Mouse (Mus musculus): ENCODE measurements around the gene Nek6.

Nek6 gene

GRCm38 (mm10) chr2:38578602-38579521 lies 67.4 kb downstream of the Nek6 start:
- DNase-seq (ENCODE audit: low spot score in 2 of 2), result no peak

GRCm38 (mm10) chr2:38579528-38579927 lies 68.1 kb downstream of the Nek6 start:
- DNase-seq (ENCODE audit: low spot score in 2 of 2), result no peak

- DNase-seq (ENCODE audit: low spot score in 2 of 2), result no peak
Observed at GRCm38 (mm10) chr2:38583982-38584381, 72.5 kb downstream of the Nek6 start.

- DNase-seq (ENCODE audit: low spot score in 2 of 2), result no peak
Observed at GRCm38 (mm10) chr2:38584514-38585378, 73.3 kb downstream of the Nek6 start.

- no peak for DNase-seq (ENCODE audit: low spot score in 2 of 2)
Observed at GRCm38 (mm10) chr2:38585379-38585736, 73.9 kb downstream of the Nek6 start.

- DNase-seq (ENCODE audit: low spot score in 2 of 2), result no peak
Observed at GRCm38 (mm10) chr2:38586733-38587132, 75.3 kb downstream of the Nek6 start.

GRCm38 (mm10) chr2:38591751-38592459 lies 80.5 kb downstream of the Nek6 start:
- DNase-seq (ENCODE audit: low spot score in 2 of 2), result no peak

- DNase-seq (ENCODE audit: low spot score in 2 of 2), result no peak
Observed at GRCm38 (mm10) chr2:38594874-38595273, 83.4 kb downstream of the Nek6 start.

- no peak for DNase-seq (ENCODE audit: low spot score in 2 of 2)
Observed at GRCm38 (mm10) chr2:38597896-38598295, 86.5 kb downstream of the Nek6 start.

GRCm38 (mm10) chr2:38598395-38598794 lies 87.0 kb downstream of the Nek6 start:
- no peak for DNase-seq (ENCODE audit: low spot score in 2 of 2)

GRCm38 (mm10) chr2:38600842-38601241 lies 89.4 kb downstream of the Nek6 start:
- DNase-seq (ENCODE audit: low spot score in 2 of 2), result no peak

GRCm38 (mm10) chr2:38607716-38608115 lies 96.3 kb downstream of the Nek6 start:
- no peak for DNase-seq (ENCODE audit: low spot score in 2 of 2)

GRCm38 (mm10) chr2:38608831-38609309 lies 97.4 kb downstream of the Nek6 start:
- DNase-seq (ENCODE audit: low spot score in 2 of 2), result no peak

GRCm38 (mm10) chr2:38609310-38609709 lies 97.9 kb downstream of the Nek6 start:
- no peak for DNase-seq (ENCODE audit: low spot score in 2 of 2)

GRCm38 (mm10) chr2:38610161-38610560 lies 98.7 kb downstream of the Nek6 start:
- DNase-seq (ENCODE audit: low spot score in 2 of 2), result no peak

GRCm38 (mm10) chr2:38612596-38612995 lies 101.2 kb downstream of the Nek6 start:
- DNase-seq (ENCODE audit: low spot score in 2 of 2), result no peak

GRCm38 (mm10) chr2:38613576-38613975 lies 102.1 kb downstream of the Nek6 start:
- no peak for DNase-seq (ENCODE audit: low spot score in 2 of 2)

GRCm38 (mm10) chr2:38614437-38614836 lies 103.0 kb downstream of the Nek6 start:
- no peak for DNase-seq (ENCODE audit: low spot score in 2 of 2)

GRCm38 (mm10) chr2:38616072-38616471 lies 104.6 kb downstream of the Nek6 start:
- DNase-seq (ENCODE audit: low spot score in 2 of 2), result no peak

GRCm38 (mm10) chr2:38616956-38617872 lies 105.8 kb downstream of the Nek6 start:
- DNase-seq (ENCODE audit: low spot score in 2 of 2), result no peak

GRCm38 (mm10) chr2:38619777-38620176 lies 108.3 kb downstream of the Nek6 start:
- no peak for DNase-seq (ENCODE audit: low spot score in 2 of 2)

Data from urinary bladder, postnatal 36 days (tissue).